Mouse (Mus musculus) liver, adult 2 months (tissue): ENCODE results near the gene Itgb3.

Experiments
- CTCF ChIP-seq: fragments of 200-500 bp; IDR thresholded peaks from 2 replicates; pipeline ENCODE4 v1.5.1; 2011; ENCODE audit warnings: low read depth, low read length, control low read depth
- POLR2A ChIP-seq: fragments of 200-500 bp; IDR thresholded peaks from 2 replicates; pipeline ENCODE4 v1.6.1; 2011; ENCODE audit warnings: low read length, control low read depth; ENCODE audit not compliant: insufficient read depth; ENCODE audit errors: extremely low read depth

DNA sequence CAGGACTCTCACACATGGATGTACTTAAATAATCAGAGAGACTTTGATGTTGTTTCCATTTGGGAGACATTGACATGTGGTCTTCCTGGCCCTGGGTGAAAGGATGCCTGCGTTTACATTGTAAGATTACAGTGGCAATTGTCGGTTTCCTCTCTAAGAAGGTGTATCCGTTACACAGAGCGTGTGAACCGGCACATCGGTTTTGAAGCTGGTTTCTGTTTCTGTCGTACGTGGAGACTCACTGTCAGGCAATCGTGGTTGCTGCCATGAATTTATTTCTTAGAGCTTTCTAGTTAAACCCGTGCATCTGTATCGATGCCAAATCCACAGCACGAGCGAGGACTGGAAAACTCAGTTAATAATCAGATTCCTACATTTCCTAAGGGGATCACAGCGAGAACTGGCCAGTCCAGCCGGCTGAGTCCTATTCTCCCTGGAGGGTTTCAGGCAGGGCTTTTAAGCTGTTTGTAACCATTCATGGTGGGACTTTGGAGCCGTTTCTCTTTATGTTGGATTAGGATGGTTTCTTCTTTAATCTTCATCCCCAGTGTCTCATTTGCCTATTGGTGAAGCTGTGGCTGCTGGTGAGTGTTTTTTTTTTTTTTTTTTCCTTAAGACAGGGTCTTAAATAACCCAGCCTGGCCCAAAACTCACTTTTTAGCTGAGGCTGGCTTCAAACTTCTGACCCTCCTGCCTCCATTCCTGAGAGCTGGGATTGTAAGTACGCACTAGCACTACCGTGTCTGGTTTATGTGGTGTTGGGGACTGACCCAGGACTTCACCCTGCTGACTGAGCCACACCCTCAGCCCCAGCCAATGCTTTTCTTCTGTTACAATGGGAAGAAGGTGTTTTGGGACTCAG is 26.1 kb upstream of the Itgb3 start:
- TF ChIP-seq CTCF (no peak), POLR2A (no peak)
